Mouse (Mus musculus) hindbrain, embryonic 16.5 days (tissue): ENCODE data around the gene Ddx20. TPM values are rescaled to one million over a fixed set of nuclear protein-coding genes. Genes with fewer than 3 reads are reported as not detected.

ENCODE experiments used
- polyA plus RNA-seq: library from polyadenylated mRNA; unstranded; fragments of >200 nt; fragmentation: Nextera tagmentation; extraction: Ambion mirVana; gene quantifications from 2 replicates; pipeline ENCODE4 v1.2.1, GENCODE M21; 2015

Ddx20 gene
- polyA plus RNA-seq, 1 experiment from 2014 or later, result 19.4 TPM

Other genes with a start within 250 kb of the Ddx20 start
- gene Kcnd3, start 235.2 kb downstream of the Ddx20 start, polyA plus RNA-seq, result 9.1 TPM in 2 replicates
- gene Inka2, start 17.0 kb upstream of the Ddx20 start, polyA plus RNA-seq, result 13.7 and 13.9 TPM in 2 replicates
- gene Rap1a, start 113.8 kb upstream of the Ddx20 start, polyA plus RNA-seq, result 70.4 and 79.2 TPM in 2 replicates
- gene Adora3, start 183.3 kb upstream of the Ddx20 start, polyA plus RNA-seq, result 0.12 and 0.26 TPM in 2 replicates
- gene Tmigd3, start 183.3 kb upstream of the Ddx20 start, polyA plus RNA-seq, result not detected in 2 replicates
- gene I830077J02Rik, start 245.1 kb upstream of the Ddx20 start, polyA plus RNA-seq, result 0.19 and 0.40 TPM in 2 replicates